Mouse (Mus musculus) hindbrain, embryonic 11.5 days (tissue): ENCODE measurements around the gene 1700003E16Rik. TPM values are rescaled to one million over a fixed set of nuclear protein-coding genes. Genes with fewer than 3 reads are reported as not detected.

ENCODE experiments used
- ATAC-seq: fragments of 200-750 bp; cut with Nextera tagmentation; 2 replicates; pipeline ENCODE4 v1.8.0; 2017; ENCODE audit warnings: mild to moderate bottlenecking, moderate TSS enrichment, moderate library complexity; ENCODE audit not compliant: low FRiP score
- DNase-seq: peaks from one replicate; pipeline ENCODE4 v3.0.0-alpha.2; 2015; ENCODE audit warnings: low spot score
- H3K27ac ChIP-seq: fragments of 300-500 bp; sonication (generic); 2 replicates; pipeline ENCODE4 v1.5.1; 2014; ENCODE audit warnings: mild to moderate bottlenecking, low read depth, low read length
- H3K27me3 ChIP-seq: fragments of 300-500 bp; sonication (generic); 2 replicates; pipeline ENCODE4 v1.6.1; 2014; ENCODE audit warnings: mild to moderate bottlenecking, low read length, moderate library complexity, mixed read lengths; ENCODE audit not compliant: control insufficient read depth, insufficient read depth
- H3K36me3 ChIP-seq: fragments of 300-500 bp; sonication (generic); 2 replicates; pipeline ENCODE4 v1.6.1; 2014; ENCODE audit warnings: mild to moderate bottlenecking, low read length, moderate library complexity, mixed read lengths; ENCODE audit not compliant: control insufficient read depth, insufficient read depth
- H3K4me1 ChIP-seq: fragments of 300-500 bp; sonication (generic); replicated peaks from 2 replicates; pipeline ENCODE4 v1.6.1; 2014; ENCODE audit warnings: low read length, mixed read lengths; ENCODE audit not compliant: control insufficient read depth, insufficient read depth
- H3K4me2 ChIP-seq: fragments of 300-500 bp; sonication (generic); replicated peaks from 2 replicates; pipeline ENCODE4 v1.6.1; 2014; ENCODE audit warnings: mild to moderate bottlenecking, low read depth, low read length
- H3K4me3 ChIP-seq: fragments of 300-500 bp; sonication (generic); 2 replicates; pipeline ENCODE4 v1.5.1; 2014; ENCODE audit warnings: low read depth, low read length
- H3K9ac ChIP-seq: fragments of 300-500 bp; sonication (generic); 2 replicates; pipeline ENCODE4 v1.6.1; 2014; ENCODE audit warnings: low read depth, low read length
- H3K9me3 ChIP-seq: fragments of 300-500 bp; sonication (generic); 2 replicates; pipeline ENCODE4 v1.6.1; 2016; ENCODE audit warnings: low read length; ENCODE audit not compliant: control insufficient read depth
- WGBS: fragments of 180-500 bp; shearing (Covaris S2); extraction: QIAGEN DNeasy Blood & Tissue Kit; methylation state at CpG from one replicate; pipeline ENCODE4 v1.1.7; 2014; 5-methylcytosine and 5-hydroxymethylcytosine counted together
- polyA plus RNA-seq: library from polyadenylated mRNA; unstranded; fragments of >200 nt; fragmentation: Nextera tagmentation; extraction: Ambion mirVana; gene quantifications from 2 replicates; pipeline ENCODE4 v1.2.1, GENCODE M21; 2014

1700003E16Rik gene
- polyA plus RNA-seq, 1 experiment from 2014 or later: 3.7 TPM

- Histone ChIP-seq H3K9ac (no peak overlapping the region), H3K4me1 (peaks cover 9% of the 10 kb centered on the region; the same call in 1 of the 2 replicates), H3K4me3 (no peak overlapping the region), H3K36me3 (0 out of 2 replicates have a peak, but pooled peaks cover 7% of the 10 kb centered on the region), H3K27ac (no peak overlapping the region), H3K27me3 (no peaks in the 10 kb centered on the region), H3K9me3 (no peaks in the 10 kb centered on the region), H3K4me2 (no peak overlapping the region)
- no peak for ATAC-seq
- no peak for DNase-seq
- 90% methylated on average over 4 of the region's 4 CpGs for WGBS
These were observed 39.1 kb upstream of the 1700003E16Rik start for GRCm38 (mm10) chr6:83117165-83117438.

- peaks cover 9% of the 10 kb centered on the region; the same call in 1 of the 2 replicates for H3K4me1 ChIP-seq
- H3K9ac ChIP-seq: no peak overlapping the region
- H3K4me3 ChIP-seq: no peak overlapping the region
- ATAC-seq (no peak), DNase-seq (no peak)
- no peaks in the 10 kb centered on the region for H3K9me3 ChIP-seq
- 93% methylated on average over 13 of the region's 13 CpGs for WGBS
- no peak overlapping the region for H3K4me2 ChIP-seq
- no peak overlapping the region for H3K27ac ChIP-seq
- 0 out of 2 replicates have a peak, but pooled peaks cover 7% of the 10 kb centered on the region for H3K36me3 ChIP-seq
- no peaks in the 10 kb centered on the region for H3K27me3 ChIP-seq
These were observed 38.6 kb upstream of the 1700003E16Rik start for GRCm38 (mm10) chr6:83117616-83118015.

- 85% methylated on average over 11 of the region's 11 CpGs for whole genome bisulfite sequencing
- DNase-seq (no peak), ATAC-seq (no peak)
- H3K27ac ChIP-seq: no peak overlapping the region
- no peak overlapping the region for H3K4me2 ChIP-seq
- H3K27me3 ChIP-seq: no peaks in the 10 kb centered on the region
- H3K9me3 ChIP-seq: no peaks in the 10 kb centered on the region
- 0 out of 2 replicates have a peak, but pooled peaks cover 7% of the 10 kb centered on the region for H3K36me3 ChIP-seq
- H3K4me1 ChIP-seq: peaks cover 14% of the 10 kb centered on the region; the same call in 1 of the 2 replicates
- H3K9ac ChIP-seq: 0 out of 2 replicates have a peak overlapping the region, but pooled peaks have one; percentile 27
- no peak overlapping the region for H3K4me3 ChIP-seq
These were observed 37.8 kb upstream of the 1700003E16Rik start for GRCm38 (mm10) chr6:83118369-83118768.

- Histone ChIP-seq H3K9me3 (no peaks in the 10 kb centered on the region), H3K36me3 (0 out of 2 replicates have a peak, but pooled peaks cover 7% of the 10 kb centered on the region), H3K9ac (peak overlapping the region; percentile 91; the same call in 1 of the 2 replicates), H3K27me3 (no peaks in the 10 kb centered on the region), H3K4me2 (no peak overlapping the region), H3K27ac (no peak overlapping the region), H3K4me1 (peaks cover 14% of the 10 kb centered on the region; the same call in 1 of the 2 replicates), H3K4me3 (0 out of 2 replicates have a peak overlapping the region, but pooled peaks have one; percentile 2)
- no peak for ATAC-seq
- WGBS: 87% methylated on average over 14 of the region's 14 CpGs
- no peak for DNase-seq
These were observed 37.1 kb upstream of the 1700003E16Rik start for GRCm38 (mm10) chr6:83118825-83119733.

- no peaks in the 10 kb centered on the region for H3K27me3 ChIP-seq
- H3K9ac ChIP-seq: peak overlapping the region; percentile 91; the same call in 1 of the 2 replicates
- no peak for ATAC-seq
- no peak for DNase-seq
- peak overlapping the region; percentile 81 for H3K4me2 ChIP-seq
- H3K4me1 ChIP-seq: peaks cover 17% of the 10 kb centered on the region; the same call in 1 of the 2 replicates
- H3K36me3 ChIP-seq: 0 out of 2 replicates have a peak, but pooled peaks cover 7% of the 10 kb centered on the region
- H3K9me3 ChIP-seq: no peaks in the 10 kb centered on the region
- H3K4me3 ChIP-seq: peak overlapping the region; percentile 72
- 67% methylated on average over 7 of the region's 7 CpGs for WGBS
- H3K27ac ChIP-seq: no peak overlapping the region
These were observed 36.5 kb upstream of the 1700003E16Rik start for GRCm38 (mm10) chr6:83119734-83120051.

- 1% methylated on average over 37 of the region's 38 CpGs for WGBS
- DNase-seq (peak; percentile 93), ATAC-seq (peak; percentile 94)
- H3K27ac ChIP-seq: peak within 1 kb of the TSS; percentile 99
- no peaks in the 10 kb centered on the region for H3K9me3 ChIP-seq
- H3K4me2 ChIP-seq: peak within 1 kb of the TSS; percentile 94
- H3K36me3 ChIP-seq: 0 out of 2 replicates have a peak, but pooled peaks cover 7% of the 10 kb centered on the region
- peak within 1 kb of the TSS; percentile 80 for H3K4me3 ChIP-seq
- peak within 1 kb of the TSS; percentile 97 for H3K9ac ChIP-seq
- no peaks in the 10 kb centered on the region for H3K27me3 ChIP-seq
- H3K4me1 ChIP-seq: peaks cover 18% of the 10 kb centered on the region
These were observed 35.0 kb upstream of the 1700003E16Rik start, which contains the start of gene Wbp1 for GRCm38 (mm10) chr6:83120930-83121862. Gene Wbp1 (minus strand): TSS chr6:83121559.

- WGBS: 1% methylated on average over 40 of the region's 52 CpGs
- Histone ChIP-seq H3K27me3 (no peaks in the 10 kb centered on the region), H3K4me2 (peak overlapping the region; percentile 94), H3K9me3 (no peaks in the 10 kb centered on the region), H3K4me1 (peaks cover 18% of the 10 kb centered on the region), H3K36me3 (0 out of 2 replicates have a peak, but pooled peaks cover 7% of the 10 kb centered on the region), H3K4me3 (peak overlapping the region; percentile 80), H3K9ac (peak overlapping the region; percentile 97), H3K27ac (peak overlapping the region; percentile 99)
- DNase-seq: no peak
- ATAC-seq: no peak
These were observed 34.1 kb upstream of the 1700003E16Rik start for GRCm38 (mm10) chr6:83121863-83122710.
